Mouse (Mus musculus): Measurements from ENCODE around the gene Scrt2. TPM values are rescaled to one million over a fixed set of nuclear protein-coding genes. Genes with fewer than 3 reads are reported as not detected.

The Scrt2 gene
- total RNA-seq, 2 experiments from 2014 or later: 9.0 to 9.1 TPM

DNA sequence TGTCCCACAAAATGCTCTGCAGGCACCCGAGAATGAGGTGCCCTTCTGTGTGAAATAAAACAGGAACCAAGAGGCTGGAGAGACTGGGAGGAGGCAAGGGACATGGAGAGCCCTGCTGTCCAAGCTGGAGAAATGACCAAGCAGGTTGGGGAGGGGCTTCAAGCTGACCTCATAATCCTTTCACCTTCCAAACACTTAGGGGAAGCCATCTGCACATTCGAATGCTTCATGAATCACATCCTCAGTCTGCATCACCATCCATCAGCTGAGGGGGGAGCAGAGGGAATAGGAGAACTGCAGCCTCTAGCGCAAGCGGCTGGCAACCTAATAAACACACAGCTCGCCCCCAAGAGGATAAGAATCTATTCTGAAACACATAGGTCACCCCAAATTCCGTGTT lies 21.0 kb downstream of the Scrt2 start:
- intact Hi-C loops (cut with DNase I): no loop called here
- DNase-seq (ENCODE audit: low spot score in 2 of 2): peak in 1 of 2 experiments; percentile 61

DNA sequence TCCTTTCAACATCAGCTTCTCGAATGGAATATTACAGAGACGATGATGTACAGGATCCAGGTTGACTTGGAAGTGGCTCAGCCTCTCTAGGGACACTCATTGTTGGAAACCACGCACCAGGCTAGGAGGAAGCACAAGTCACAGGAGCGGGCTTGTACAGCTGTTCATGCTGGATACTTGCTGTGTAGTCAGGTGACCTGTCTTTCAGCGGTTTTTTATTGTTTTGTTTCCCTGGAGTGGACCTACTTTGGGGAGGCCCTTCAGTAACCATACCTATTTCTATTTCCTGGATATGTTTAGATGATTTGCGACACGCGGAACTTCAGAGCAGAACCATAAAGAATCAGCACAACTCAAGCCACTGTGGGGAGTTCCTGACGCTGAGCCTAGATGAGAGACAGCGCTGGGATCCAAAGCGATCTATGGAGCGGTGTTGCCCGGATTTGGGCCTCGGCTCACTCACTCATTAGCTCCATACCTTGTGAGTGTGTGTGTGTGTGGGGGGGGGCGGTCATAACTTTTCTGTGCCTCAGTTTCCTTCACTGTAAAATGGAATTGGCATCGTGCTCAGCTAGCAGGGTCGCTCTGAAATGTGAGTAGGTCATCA lies 23.5 kb downstream of the Scrt2 start:
- intact Hi-C loops (cut with DNase I): no loop called here

DNA sequence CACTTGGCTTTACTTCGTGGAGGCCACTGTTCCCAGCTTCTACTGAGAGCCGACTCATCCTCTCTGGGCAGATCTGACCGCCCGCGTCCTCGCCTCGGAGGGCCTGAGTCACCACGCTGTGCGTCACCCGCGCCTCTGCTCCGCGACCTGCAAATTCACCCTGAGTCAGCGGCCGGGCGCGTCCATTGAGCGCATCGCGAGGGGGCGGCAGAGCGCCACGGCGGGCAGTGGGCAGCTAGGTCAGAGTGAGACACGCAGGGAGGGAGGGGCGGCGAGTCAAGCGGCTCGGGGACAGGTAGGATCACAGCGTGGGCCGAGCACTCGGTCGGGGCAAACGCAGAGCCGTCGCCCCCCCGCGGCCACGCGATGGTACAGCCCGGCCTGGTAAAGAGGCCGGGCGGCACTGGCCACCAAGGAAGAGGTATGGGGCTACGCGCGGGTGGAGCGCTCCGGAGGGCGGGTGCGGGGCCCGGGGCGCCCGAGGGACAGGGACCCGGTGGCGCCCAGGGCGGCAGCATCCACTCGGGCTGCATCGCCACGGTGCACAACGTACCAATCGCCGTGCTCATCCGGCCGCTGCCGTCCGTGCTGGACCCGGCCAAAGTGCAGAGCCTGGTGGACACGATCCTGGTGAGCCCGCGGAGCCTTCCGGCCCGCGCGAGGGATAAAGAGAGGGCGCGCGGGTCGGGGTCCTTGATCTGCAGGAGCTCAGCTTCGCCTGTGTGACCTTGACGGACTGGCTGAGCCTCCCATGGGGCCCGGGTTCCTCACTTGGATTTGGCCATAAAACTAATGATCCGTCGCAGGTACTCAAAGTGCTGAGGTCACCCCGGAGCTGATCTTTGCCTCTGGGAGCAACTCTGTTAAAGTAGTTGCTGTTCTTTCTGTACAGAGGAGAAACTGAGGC lies 24.2 kb downstream of the Scrt2 start, which contains the start of gene Srxn1:
Gene Srxn1 (plus strand): TSS at position 199 of the 907 bp plus-strand sequence.
- intact Hi-C loops (cut with DNase I): no loop called here
- DNase-seq (ENCODE audit: low spot score in 2 of 2): peak; percentile 78 to 83

More for the DNA sequence above, 23.5 kb downstream of the Scrt2 start:
- DNase-seq (ENCODE audit: low spot score in 2 of 2): no peak

DNA sequence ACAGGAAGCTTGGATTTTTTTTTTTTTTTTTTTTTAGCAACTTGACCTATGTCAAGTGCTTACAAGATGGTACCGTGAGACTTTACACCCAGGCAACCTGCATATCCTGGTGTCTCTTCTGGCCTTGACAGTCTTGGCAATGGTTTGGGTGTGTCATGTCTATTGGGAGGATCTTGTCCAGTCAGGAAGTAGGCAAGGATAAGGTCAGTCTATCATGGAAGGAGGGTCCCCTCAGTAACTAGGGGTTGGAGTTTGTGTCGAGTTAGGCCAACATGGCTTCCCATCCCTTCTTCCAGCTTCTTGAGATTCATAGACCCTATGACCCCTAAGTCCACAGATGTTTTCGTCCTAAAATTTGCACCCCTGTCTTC lies 24.9 kb downstream of the Scrt2 start:
- DNase-seq (ENCODE audit: low spot score in 2 of 2): no peak
- intact Hi-C loops (cut with DNase I): no loop called here

DNA sequence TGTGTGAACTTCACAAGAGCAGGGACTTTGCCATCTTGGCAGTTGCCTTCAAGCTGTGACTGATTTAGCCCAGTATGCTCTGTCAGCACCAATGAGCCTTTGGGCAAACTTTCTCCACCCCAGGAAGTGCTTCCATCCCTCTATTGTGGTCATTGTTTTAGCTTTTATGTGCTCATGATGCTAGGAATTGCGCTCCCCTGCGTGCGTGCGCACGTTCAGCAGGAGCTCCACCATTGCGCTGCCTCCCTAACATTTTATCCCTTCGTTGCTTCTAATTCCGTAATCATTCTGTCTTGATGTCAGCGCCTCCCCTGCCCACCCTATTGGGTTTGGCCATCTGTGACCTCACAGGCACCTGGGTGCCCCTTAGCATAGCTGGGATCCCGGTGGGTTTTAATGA lies 25.3 kb downstream of the Scrt2 start:
- intact Hi-C loops (cut with DNase I): no loop called here
- no peak for DNase-seq (ENCODE audit: low spot score in 2 of 2)

DNA sequence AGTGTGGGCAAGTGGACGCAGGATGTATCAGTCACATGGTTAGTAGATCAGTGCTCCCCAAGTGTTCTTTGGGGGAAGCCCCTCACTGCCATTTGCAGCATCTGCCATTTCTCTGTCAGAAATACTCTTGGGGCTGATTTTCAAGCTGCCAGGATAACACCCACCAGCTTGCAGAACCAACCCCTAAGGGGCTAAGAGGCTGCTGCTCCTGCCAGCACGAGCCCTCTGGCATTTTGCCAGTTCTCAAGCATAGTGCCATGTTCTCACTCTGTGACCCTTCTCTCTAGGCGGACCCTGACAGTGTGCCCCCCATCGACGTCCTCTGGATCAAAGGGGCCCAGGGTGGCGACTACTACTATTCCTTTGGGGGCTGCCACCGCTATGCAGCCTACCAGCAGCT lies 27.4 kb downstream of the Scrt2 start:
- DNase-seq (ENCODE audit: low spot score in 2 of 2): no peak
- intact Hi-C loops (cut with DNase I): no loop called here

DNA sequence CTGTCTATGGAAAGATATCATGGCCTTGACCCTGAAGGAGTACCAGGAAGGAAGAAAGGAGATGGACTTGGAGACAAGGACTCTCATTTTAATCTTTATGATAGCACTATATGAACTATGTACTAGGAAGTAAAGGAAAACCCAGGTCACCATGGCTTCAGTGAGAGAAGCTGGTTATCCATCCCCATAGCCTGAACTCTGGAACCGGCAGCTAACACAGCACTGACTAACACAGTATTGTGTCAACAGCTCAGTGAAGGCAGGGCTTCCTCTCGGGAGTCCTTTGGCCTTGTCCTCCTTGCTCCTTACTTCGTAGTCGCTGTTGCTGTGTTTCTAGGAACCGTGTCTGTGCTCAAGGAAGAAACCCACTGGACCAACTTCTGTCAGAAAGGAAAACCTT lies 28.1 kb downstream of the Scrt2 start:
- intact Hi-C loops (cut with DNase I): no loop called here
- no peak for DNase-seq (ENCODE audit: low spot score in 2 of 2)

DNA sequence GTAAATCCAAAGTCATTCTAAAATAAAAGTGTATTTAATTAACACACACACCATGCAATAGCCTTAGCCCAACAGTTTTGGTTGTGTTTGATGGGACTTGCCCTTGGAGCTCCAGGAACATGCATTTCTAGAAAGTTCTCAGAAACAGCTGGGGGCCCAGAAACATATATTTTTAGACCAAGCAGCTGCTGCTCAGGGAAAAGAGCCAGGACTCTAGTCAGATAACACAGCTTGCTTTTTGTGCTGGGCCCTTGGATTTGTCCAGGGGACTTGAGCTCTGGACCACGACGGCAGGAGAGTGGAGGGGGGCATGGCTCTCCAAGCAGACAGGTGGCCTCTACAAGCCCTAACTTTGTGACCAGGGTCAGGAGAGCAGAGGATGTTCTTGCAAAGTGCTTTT lies 30.0 kb downstream of the Scrt2 start:
- intact Hi-C loops (cut with DNase I): no loop called here
- DNase-seq (ENCODE audit: low spot score in 2 of 2): peak; percentile 41 to 53

DNA sequence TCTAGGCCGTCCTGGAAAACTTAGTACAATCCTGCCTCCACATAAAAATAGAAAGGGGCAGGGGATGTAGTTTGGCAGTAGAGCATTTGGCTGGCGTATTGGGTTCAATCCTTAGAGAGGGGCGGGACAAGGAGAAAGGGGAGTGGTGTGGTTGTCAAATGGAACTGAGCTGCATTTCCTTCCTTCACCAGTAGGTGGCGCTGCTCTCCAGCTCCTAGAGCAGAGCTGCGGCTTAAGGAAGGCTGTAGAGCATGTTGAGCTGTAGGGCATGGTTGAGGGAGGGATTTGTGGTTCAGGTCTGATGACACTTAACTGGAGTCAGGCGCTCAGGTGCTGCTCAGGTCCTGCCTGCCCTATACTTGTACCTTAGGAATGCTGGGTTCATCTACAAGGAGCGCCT lies 30.6 kb downstream of the Scrt2 start:
- intact Hi-C loops (cut with DNase I): loop anchor here (2.0 kb wide), 1 partner anchor 85 kb away; no protein-coding TSS in a partner anchor

DNA sequence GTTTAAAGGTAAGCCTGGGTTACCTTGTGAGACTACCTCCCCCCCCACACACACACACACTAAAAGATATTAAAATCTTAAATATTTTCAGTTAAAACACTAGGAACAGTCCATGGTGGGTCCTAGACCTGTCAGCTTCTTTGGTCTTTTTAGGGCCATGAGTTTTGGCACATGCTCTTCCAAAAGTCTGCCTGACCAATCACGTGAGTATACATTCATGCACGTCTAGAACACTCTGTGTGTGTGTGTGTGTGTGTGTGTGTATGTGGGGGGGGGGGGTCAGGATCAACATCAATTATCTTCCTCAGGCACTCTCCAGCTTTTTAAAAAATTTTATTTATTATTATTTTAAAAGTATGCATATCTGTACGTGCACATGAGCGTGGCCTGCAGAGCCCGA lies 31.2 kb downstream of the Scrt2 start:
- DNase-seq (ENCODE audit: low spot score in 2 of 2): no peak
- intact Hi-C loops (cut with DNase I): loop anchor here (2.0 kb wide), 1 partner anchor 84 kb away; no protein-coding TSS in a partner anchor

More for the DNA sequence above, 30.6 kb downstream of the Scrt2 start:
- DNase-seq (ENCODE audit: low spot score in 2 of 2): peak; percentile 95 to 97

DNA sequence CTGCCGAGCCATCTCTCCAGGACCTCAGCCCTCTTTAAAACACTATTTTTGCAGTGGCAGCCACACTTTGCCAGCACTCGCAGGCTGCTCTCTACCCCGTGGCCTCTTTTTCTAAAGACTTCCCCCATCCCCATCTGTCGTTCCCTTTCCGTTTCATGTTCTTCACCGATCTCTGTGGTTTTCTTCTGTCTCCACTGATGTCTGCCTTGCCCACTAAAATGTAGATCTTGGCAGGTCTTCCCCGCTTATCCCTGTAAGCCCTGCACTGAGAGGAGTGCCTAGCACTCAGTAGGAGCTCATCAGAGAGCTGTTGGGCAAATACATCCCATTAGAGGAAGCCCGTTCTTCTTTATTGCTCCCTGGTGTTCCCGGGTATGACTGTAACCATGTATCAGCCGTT lies 31.6 kb downstream of the Scrt2 start:
- DNase-seq (ENCODE audit: low spot score in 2 of 2): peak in 1 of 2 experiments; percentile 43

DNA sequence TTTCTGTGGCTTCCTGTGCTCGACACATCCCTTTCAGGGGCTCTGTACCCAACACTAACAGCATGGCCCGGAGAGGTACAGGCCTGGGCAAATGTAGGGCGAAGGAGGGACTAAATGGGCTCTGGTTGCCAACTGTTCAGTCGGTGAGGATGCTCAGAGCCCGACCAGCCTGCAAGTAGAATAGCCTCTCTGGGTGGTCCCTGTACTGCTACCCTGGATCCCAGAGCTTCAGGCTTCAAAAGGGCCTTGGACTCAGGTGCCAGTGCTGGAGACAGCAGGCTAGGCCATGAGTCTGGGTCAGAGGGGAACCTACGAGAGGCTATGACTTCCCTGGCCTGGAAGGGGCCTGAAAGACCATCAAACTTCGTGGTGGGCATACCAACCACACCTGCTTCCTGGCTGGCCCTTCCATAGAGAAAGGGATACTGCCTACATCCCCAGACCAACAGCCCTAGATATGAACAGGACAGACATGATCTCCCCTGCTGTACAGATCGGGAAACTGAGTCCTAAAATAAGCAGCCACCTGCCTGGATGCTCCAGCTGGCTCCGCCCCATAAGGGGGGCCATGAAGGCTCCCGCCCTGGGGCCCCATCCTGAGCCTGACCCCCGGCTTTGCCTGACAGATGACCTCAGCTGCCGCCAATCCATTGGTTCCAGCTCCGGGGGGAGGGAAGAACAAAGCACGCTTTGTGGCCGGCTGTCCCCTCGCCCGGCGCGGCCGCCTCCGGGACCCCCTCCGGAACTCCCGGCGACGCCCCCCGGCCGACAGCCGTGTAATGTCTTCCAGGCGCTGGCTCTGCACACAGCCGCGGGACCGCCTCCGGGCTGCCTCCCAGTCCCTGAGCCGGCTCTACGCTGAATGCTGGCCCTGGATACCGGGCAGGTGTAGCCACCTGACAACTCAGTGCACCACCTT lies 33.0 kb downstream of the Scrt2 start:
- intact Hi-C loops (cut with DNase I): no loop called here
- DNase-seq (ENCODE audit: low spot score in 2 of 2): no peak

More for the DNA sequence above, 31.6 kb downstream of the Scrt2 start:
- intact Hi-C loops (cut with DNase I): loop anchor here (2.0 kb wide), 1 partner anchor 84 kb away; no protein-coding TSS in a partner anchor

DNA sequence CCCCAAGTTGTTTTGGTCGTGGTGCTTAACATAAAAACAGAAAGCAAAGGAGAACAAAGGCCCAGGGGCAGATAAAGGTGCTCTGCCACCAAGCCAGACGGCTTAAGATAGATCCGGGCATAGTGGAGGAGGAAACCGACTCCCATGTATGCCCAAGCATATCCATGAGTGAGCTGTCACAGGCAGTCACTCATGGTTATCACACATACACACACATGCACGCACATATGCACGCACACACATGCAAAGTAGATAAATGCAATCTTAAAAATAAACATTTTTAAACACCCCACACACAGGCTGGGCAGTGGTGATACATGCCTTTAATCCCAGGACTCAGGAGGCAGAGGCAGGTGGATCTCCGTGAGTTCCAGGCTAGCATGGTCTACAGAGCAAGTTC lies 36.4 kb downstream of the Scrt2 start:
- DNase-seq (ENCODE audit: low spot score in 2 of 2): no peak
- intact Hi-C loops (cut with DNase I): no loop called here

DNA sequence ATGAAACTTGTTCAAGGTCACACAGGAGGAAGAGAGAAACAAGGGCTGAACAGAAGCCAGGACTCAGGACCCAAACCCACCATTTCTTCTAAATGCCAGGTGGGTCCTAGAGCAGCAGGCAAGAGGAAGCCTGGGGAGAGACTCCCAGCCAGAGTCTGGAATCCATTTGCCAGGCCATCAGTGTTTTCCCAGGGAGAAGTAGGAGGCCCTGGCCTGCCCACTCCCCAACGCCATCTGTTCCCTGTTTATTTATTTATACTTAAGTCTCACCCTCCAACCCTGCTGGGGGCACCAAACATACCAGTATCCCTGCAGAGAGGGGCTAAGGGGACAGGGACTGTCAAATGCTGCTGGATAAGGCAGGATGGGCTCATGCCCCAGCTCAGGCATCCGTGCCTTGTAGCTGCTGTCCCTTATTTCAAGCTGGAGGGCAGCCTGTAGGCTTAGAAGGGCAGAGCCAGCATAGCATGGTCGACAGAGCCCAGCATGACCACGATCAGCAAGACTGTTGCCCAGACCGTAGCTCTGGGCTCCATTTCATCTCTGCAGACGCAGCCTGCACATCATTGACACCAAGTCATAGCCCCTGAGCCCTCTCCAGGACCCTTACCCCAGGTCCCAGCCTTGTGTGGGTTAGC lies 38.0 kb downstream of the Scrt2 start:
- intact Hi-C loops (cut with DNase I): no loop called here
- no peak for DNase-seq (ENCODE audit: low spot score in 2 of 2)

DNA sequence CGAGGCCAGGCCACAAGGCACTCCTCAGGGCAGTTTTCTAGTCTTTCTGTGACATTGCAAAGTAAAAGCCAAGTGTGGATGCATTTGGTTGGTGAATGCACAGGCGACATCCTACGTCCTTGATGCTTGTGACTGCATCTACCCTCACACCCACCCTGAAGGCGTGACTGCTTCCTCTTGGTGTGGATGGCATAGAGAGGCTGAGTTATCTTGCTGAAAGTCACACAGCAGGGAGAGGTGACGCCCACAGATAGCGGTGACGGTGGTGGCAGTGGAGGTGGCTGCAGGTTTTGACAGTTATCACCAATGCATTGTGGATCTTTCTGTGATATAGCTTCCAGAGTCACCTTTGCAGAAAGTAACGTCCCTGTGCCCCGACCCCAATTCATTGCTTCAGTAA lies 41.6 kb downstream of the Scrt2 start:
- intact Hi-C loops (cut with DNase I): no loop called here
- DNase-seq (ENCODE audit: low spot score in 2 of 2): no peak

DNA sequence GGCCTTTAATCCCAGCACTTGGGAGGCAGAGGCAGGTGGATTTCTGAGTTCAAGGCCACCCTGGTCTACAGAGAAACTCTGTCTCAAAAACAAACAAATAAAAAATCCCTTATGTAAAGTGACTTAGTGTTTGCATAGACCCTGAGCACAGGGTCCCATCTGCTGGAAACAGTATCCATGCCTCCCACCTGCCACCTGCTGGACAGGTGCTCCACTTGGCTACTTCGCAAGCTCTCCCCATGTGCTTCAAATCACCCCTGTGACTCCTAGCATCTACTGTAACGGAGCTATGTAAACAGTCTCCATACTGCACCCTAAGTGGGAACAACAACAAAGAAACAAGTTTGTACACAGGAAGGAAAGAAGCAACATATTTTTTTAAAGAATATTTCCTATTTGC lies 47.3 kb downstream of the Scrt2 start:
- intact Hi-C loops (cut with DNase I): no loop called here
- DNase-seq (ENCODE audit: low spot score in 2 of 2): no peak

DNA sequence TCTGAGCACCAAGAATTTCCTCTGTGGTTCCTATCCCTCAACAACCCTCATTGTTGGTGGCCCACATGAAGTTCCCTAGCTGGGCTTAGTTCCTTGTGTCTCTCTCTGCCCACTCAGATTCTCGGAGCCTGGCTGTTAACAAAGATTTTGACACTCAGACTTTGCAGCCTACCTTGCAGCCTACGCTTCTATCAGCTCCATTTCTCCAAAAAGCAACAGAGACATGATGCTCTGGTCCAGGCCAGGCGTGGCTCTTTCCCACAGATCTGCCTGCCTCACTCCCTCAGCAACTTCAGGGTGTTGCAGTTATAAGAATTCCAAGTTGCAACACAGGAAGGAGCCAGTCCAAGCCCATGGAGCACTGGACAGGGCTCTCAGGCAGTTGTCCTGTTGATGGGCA lies 48.4 kb downstream of the Scrt2 start:
- no peak for DNase-seq (ENCODE audit: low spot score in 2 of 2)
- intact Hi-C loops (cut with DNase I): no loop called here

DNA sequence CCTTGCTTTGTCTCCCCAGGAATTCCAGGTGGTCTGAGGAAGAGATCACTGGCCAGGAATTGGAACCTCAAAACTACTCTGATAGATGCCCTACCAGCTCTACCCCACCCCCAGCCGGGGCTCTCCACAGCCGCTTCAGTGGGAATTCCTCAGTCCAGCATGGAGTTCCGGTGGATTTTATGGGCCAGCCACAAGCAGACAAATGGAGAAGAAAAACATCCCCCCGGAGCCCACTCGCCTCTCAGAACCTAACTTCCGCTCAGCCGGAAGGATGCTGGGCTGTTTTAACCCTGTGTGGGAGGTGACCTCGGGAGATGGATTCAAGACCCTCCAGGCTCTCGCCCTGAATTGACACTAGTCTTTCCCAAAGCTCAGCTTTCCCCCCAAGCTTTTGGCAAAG lies 50.7 kb downstream of the Scrt2 start:
- DNase-seq (ENCODE audit: low spot score in 2 of 2): no peak
- intact Hi-C loops (cut with DNase I): no loop called here

DNA sequence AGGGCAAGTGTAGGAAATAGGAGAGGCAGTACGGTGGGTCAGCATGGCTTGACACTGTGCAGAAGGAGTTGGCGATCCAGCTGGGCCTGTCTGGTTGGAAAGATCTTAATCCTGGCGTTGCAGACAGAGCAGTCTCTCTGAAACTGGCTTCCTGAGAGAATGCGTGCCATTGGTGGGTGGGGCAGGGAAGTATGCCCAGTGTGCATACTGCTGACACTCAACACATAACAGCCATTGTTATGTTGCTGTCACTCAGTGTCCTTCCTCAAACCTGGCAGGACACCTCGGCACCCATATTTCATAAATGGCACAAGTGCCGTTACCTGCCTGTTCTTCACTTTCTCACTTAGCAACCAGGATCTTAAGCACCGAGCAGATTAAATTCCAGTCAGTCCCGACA lies 51.4 kb downstream of the Scrt2 start:
- no peak for DNase-seq (ENCODE audit: low spot score in 2 of 2)
- intact Hi-C loops (cut with DNase I): no loop called here
